Mouse (Mus musculus) spleen, adult 2 months (tissue): Measurements from ENCODE around the gene 4931409K22Rik.
"Not testable (repeated sequence)": the region's sequence is repeated elsewhere in the genome, so short reads cannot be mapped to it uniquely, and the experiment has no call there.

ENCODE experiments used
- CTCF ChIP-seq: fragments of 200-500 bp; IDR thresholded peaks from 2 replicates; pipeline ENCODE4 v1.5.1; 2011; ENCODE audit warnings: mild to moderate bottlenecking, inconsistent platforms; ENCODE audit not compliant: insufficient read depth, insufficient read length, insufficient replicate concordance; ENCODE audit errors: extremely low read depth
- POLR2A ChIP-seq: fragments of 200-500 bp; IDR thresholded peaks from 2 replicates; pipeline ENCODE4 v1.6.1; 2011; ENCODE audit warnings: low read depth, low read length, inconsistent platforms

- TF ChIP-seq CTCF, POLR2A: not testable (repeated sequence)
Measured at GRCm38 (mm10) chr5:24555335-24555734, 1.3 kb downstream of the 4931409K22Rik start.
